In the genomic region with DNA sequence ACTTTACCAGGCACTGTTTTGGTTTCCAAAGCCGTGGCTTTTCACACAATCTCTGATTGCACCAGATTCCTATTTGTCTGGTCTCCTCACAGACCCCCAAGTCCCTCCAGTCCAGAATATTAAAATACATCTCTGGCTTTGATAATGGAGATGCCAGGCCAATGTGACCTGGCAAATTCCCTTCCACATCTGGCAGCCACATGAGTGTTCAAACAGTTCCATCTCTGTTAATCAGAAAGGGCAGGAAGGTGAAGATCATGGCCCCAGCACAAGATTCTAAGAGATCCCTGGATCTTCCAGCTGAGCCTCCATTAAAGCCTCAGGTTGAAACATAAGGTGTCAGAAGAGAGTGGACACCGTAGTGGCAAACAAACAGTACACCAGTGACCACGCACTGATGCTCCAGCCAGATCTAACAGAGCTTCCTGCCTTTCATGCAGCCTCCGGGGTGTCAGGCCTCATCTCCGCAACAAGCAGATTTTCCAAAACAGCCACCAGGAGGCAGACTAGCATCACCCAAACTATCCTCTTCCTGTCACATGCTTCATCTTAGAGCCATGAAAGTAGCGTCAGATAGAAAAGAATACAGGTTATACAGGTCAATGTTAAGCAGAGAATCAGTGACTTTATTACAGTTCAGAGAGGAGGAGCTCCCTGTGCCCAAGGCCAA, we compare ENCODE assay signal across 10 mouse cellular contexts. TPM values are rescaled to one million over a fixed set of nuclear protein-coding genes. Genes with fewer than 3 reads are reported as not detected.
A peak's percentile ranks its signal among the peaks of the same experiment; 100 is the strongest.
DNase-seq lines count a peak whose midpoint lies in the region; ATAC-seq and TF ChIP-seq lines count a peak whose summit lies in the region.
"Had no signal": no experiment of that assay in that cellular context is flagged by ENCODE, and none has a peak within 500 bp of the region (broad histone marks: within the 10 kb centered on the region; RNA-seq: fewer than 3 reads in every experiment).

No protein-coding gene starts in this region.

- no peaks in the 10 kb centered on the region for H3K27me3 ChIP-seq in forebrain, postnatal 0 days (ENCODE audit: insufficient read depth, low read length)
- no peaks in the 10 kb centered on the region; the same call in 1 of the 2 replicates for H3K27me3 ChIP-seq in forebrain, embryonic 12.5 days

- H3K4me1 ChIP-seq in forebrain, postnatal 0 days (ENCODE audit: insufficient read depth) = no peaks in the 10 kb centered on the region
- H3K4me1 ChIP-seq in forebrain, embryonic 12.5 days = no peaks in the 10 kb centered on the region

- intact Hi-C loops in heart, postnatal 10 days (cut with DNase I) = loop anchor here (1.0 kb wide), 1 partner anchor 129 kb away; no protein-coding TSS in a partner anchor

- H3K4me3 ChIP-seq in forebrain, postnatal 0 days (ENCODE audit: low read depth, low read length) = no peak overlapping the region
- H3K4me3 ChIP-seq in forebrain, embryonic 12.5 days (replicated peaks) = no peak overlapping the region

- ATAC-seq in forebrain, postnatal 0 days = no peak
- no peak for ATAC-seq in forebrain, embryonic 12.5 days (ENCODE audit: low FRiP score)

- TF ChIP-seq POLR2A in brain, embryonic 14.5 days (IDR thresholded peaks at IDR 0.05; ENCODE audit: borderline replicate concordance, extremely low read depth, insufficient read depth, insufficient read length, poor library complexity, severe bottlenecking) = no peak

- H3K9ac ChIP-seq in forebrain, postnatal 0 days = no peak overlapping the region
- no peak overlapping the region for H3K9ac ChIP-seq in forebrain, embryonic 12.5 days

- peak; percentile 66 for TF ChIP-seq CTCF in forebrain, postnatal 0 days (IDR thresholded peaks at IDR 0.05; ENCODE audit: low read depth)
- peak; percentile 51; the same call in 1 of the 2 replicates for TF ChIP-seq CTCF in brain, embryonic 14.5 days (IDR thresholded peaks at IDR 0.05; ENCODE audit: borderline replicate concordance, extremely low read depth, insufficient read depth, insufficient read length)

- H3K27ac ChIP-seq in forebrain, postnatal 0 days (ENCODE audit: low read depth, low read length) = no peak overlapping the region
- no peak overlapping the region for H3K27ac ChIP-seq in forebrain, embryonic 12.5 days

- no peaks in the 10 kb centered on the region for H3K36me3 ChIP-seq in forebrain, postnatal 0 days (ENCODE audit: insufficient read depth)
- H3K36me3 ChIP-seq in forebrain, embryonic 12.5 days (replicated peaks) = no peaks in the 10 kb centered on the region

- no peak overlapping the region for H3K4me2 ChIP-seq in forebrain, postnatal 0 days (ENCODE audit: low read depth)
- H3K4me2 ChIP-seq in forebrain, embryonic 12.5 days = no peak overlapping the region

- 56% methylated on average over 6 of the region's 6 CpGs for WGBS in forebrain, postnatal 0 days
- 49% methylated on average over 6 of the region's 6 CpGs for WGBS in forebrain, embryonic 12.5 days

- DNase-seq in forebrain, postnatal 0 days = peak; percentile 43
- peak; percentile 23 to 29 for DNase-seq in right cerebral cortex, adult 2 months (ENCODE audit: low spot score in 2 of 2)
- DNase-seq in right cerebral cortex, adult 18-20 months = no peak
- DNase-seq in brain, embryonic 14.5 days (ENCODE audit: low read depth) = peak; percentile 61
- peak; percentile 63 to 69 for DNase-seq in heart, postnatal 10 days
- DNase-seq in lung, postnatal 10 days = peak; percentile 74
- peak; percentile 46 for DNase-seq in thymus, postnatal 25 days

- H3K9me3 ChIP-seq in forebrain, postnatal 0 days (ENCODE audit: low read length) = no peaks in the 10 kb centered on the region
- H3K9me3 ChIP-seq in forebrain, embryonic 12.5 days = no peaks in the 10 kb centered on the region

RNA-seq across cellular contexts. Expression of gene Ccl7, which starts 2.4 kb away (rescaled TPM):
- total RNA-seq in forebrain, postnatal 0 days (2014; rRNA removed) = 0.23 TPM in 1 of 2 replicates, not detected in the other
- 1.2 and 3.0 TPM in 2 replicates for polyA plus RNA-seq in forebrain, postnatal 0 days (2015; fragmentation: Nextera tagmentation; extraction: Ambion mirVana)
- 0.24 and 0.44 TPM in 2 replicates for polyA plus RNA-seq in forebrain, embryonic 12.5 days (2016; fragmentation: Nextera tagmentation; extraction: Ambion mirVana)
- polyA plus RNA-seq in brain, embryonic 14.5 days (2012; rRNA removed) = 0.18 and 0.40 TPM in 2 replicates
- total RNA-seq in heart, postnatal 10 days (2021) = 1 to 10 TPM in 1 of 2 experiments, under 1 TPM in 1; 0.34 to 1.0 TPM
- total RNA-seq: left cerebral cortex, adult 18-20 months had no signal
- polyA plus RNA-seq: spleen, adult 2 months had no signal

RNA-seq across cellular contexts. Expression of gene Gm17268, which starts 9.5 kb away (rescaled TPM):
- total RNA-seq in forebrain, postnatal 0 days (2014; rRNA removed) = not detected in 2 replicates
- polyA plus RNA-seq in forebrain, postnatal 0 days (2015; fragmentation: Nextera tagmentation; extraction: Ambion mirVana) = not detected in 2 replicates
- not detected in 2 replicates for polyA plus RNA-seq in forebrain, embryonic 12.5 days (2016; fragmentation: Nextera tagmentation; extraction: Ambion mirVana)
- polyA plus RNA-seq in brain, embryonic 14.5 days (2012; rRNA removed) = not detected in 2 replicates
- not detected for total RNA-seq in heart, postnatal 10 days (2021)
- total RNA-seq: left cerebral cortex, adult 18-20 months had no signal
- polyA plus RNA-seq: spleen, adult 2 months had no signal

RNA-seq across cellular contexts. Expression of gene Ccl11, which starts 9.7 kb away (rescaled TPM):
- not detected in 2 replicates for total RNA-seq in forebrain, postnatal 0 days (2014; rRNA removed)
- polyA plus RNA-seq in forebrain, postnatal 0 days (2015; fragmentation: Nextera tagmentation; extraction: Ambion mirVana) = 0.15 TPM in 1 of 2 replicates, not detected in the other
- polyA plus RNA-seq in forebrain, embryonic 12.5 days (2016; fragmentation: Nextera tagmentation; extraction: Ambion mirVana) = not detected in 2 replicates
- 0.31 and 0.37 TPM in 2 replicates for polyA plus RNA-seq in brain, embryonic 14.5 days (2012; rRNA removed)
- total RNA-seq in heart, postnatal 10 days (2021) = 1 to 10 TPM in 1 of 2 experiments, under 1 TPM in 1; 0.57 to 1.1 TPM
- total RNA-seq: left cerebral cortex, adult 18-20 months had no signal

RNA-seq across cellular contexts. Expression of gene Ccl2, which starts 12.5 kb away (rescaled TPM):
- 0.85 and 2.4 TPM in 2 replicates for total RNA-seq in forebrain, postnatal 0 days (2014; rRNA removed)
- polyA plus RNA-seq in forebrain, postnatal 0 days (2015; fragmentation: Nextera tagmentation; extraction: Ambion mirVana) = 1.3 and 1.6 TPM in 2 replicates
- polyA plus RNA-seq in forebrain, embryonic 12.5 days (2016; fragmentation: Nextera tagmentation; extraction: Ambion mirVana) = 0.49 and 0.59 TPM in 2 replicates
- polyA plus RNA-seq in brain, embryonic 14.5 days (2012; rRNA removed) = 0.72 and 0.74 TPM in 2 replicates
- total RNA-seq in heart, postnatal 10 days (2021) = 1 to 10 TPM; 1.2 to 1.8 TPM

RNA-seq across cellular contexts. Expression of gene Ccl12, which starts 53.8 kb away (rescaled TPM):
- total RNA-seq in forebrain, postnatal 0 days (2014; rRNA removed) = 2.0 and 3.3 TPM in 2 replicates
- 7.6 and 11.1 TPM in 2 replicates for polyA plus RNA-seq in forebrain, postnatal 0 days (2015; fragmentation: Nextera tagmentation; extraction: Ambion mirVana)
- 1.7 TPM in 1 of 2 replicates, not detected in the other for polyA plus RNA-seq in forebrain, embryonic 12.5 days (2016; fragmentation: Nextera tagmentation; extraction: Ambion mirVana)
- polyA plus RNA-seq in brain, embryonic 14.5 days (2012; rRNA removed) = 1.1 and 1.3 TPM in 2 replicates
- 1 to 10 TPM in 1 of 2 experiments, not detected in 1; 1.1 TPM for total RNA-seq in heart, postnatal 10 days (2021)
- polyA plus RNA-seq: spleen, adult 2 months had no signal
